Mouse (Mus musculus) intestine, embryonic 14.5 days (tissue): ENCODE measurements around the gene Tor2a. TPM values are rescaled to one million over a fixed set of nuclear protein-coding genes. Genes with fewer than 3 reads are reported as not detected.

Experiments
- ATAC-seq: fragments of 200-750 bp; cut with Nextera tagmentation; replicated peaks from 2 replicates; pipeline ENCODE4 v1.8.0; 2017; ENCODE audit warnings: low read depth, moderate number of reproducible peaks, moderate TSS enrichment, moderate library complexity; ENCODE audit not compliant: low FRiP score, low TSS enrichment
- DNase-seq: peaks from one replicate; pipeline ENCODE4 v3.0.0-alpha.2; 2018; ENCODE audit warnings: low spot score
- H3K27ac ChIP-seq: fragments of 300-500 bp; sonication (generic); 2 replicates; pipeline ENCODE4 v1.5.1; 2014; ENCODE audit warnings: low read depth, mild to moderate bottlenecking, control low read depth
- H3K27me3 ChIP-seq: fragments of 300-500 bp; sonication (generic); replicated peaks from 2 replicates; pipeline ENCODE4 v1.6.1; 2014; ENCODE audit warnings: low read length, control low read depth; ENCODE audit not compliant: control insufficient read depth, insufficient read depth
- H3K36me3 ChIP-seq: fragments of 300-500 bp; sonication (generic); 2 replicates; pipeline ENCODE4 v1.6.1; 2014; ENCODE audit warnings: low read length, control low read depth; ENCODE audit not compliant: control insufficient read depth, insufficient read depth
- H3K4me1 ChIP-seq: fragments of 300-500 bp; sonication (generic); replicated peaks from 2 replicates; pipeline ENCODE4 v1.6.1; 2014; ENCODE audit warnings: low read length, control low read depth, mixed read lengths; ENCODE audit not compliant: control insufficient read depth, insufficient read depth
- H3K4me2 ChIP-seq: fragments of 300-500 bp; sonication (generic); 2 replicates; pipeline ENCODE4 v1.6.1; 2014; ENCODE audit warnings: low read length
- H3K4me3 ChIP-seq: fragments of 300-500 bp; sonication (generic); 2 replicates; pipeline ENCODE4 v1.5.1; 2014; ENCODE audit warnings: low read depth, low read length, control low read depth, mixed read lengths
- H3K9ac ChIP-seq: fragments of 300-500 bp; sonication (generic); 2 replicates; pipeline ENCODE4 v1.6.1; 2014; ENCODE audit warnings: mild to moderate bottlenecking, low read length
- H3K9me3 ChIP-seq: fragments of 300-500 bp; sonication (generic); 2 replicates; pipeline ENCODE4 v1.6.1; 2016; ENCODE audit warnings: low read length, control low read depth; ENCODE audit not compliant: control insufficient read depth
- WGBS: fragments of 180-500 bp; shearing (Covaris S2); extraction: QIAGEN DNeasy Blood & Tissue Kit; methylation state at CpG from one replicate; pipeline ENCODE4 v1.1.7; 2014; 5-methylcytosine and 5-hydroxymethylcytosine counted together
- polyA plus RNA-seq: library from polyadenylated mRNA; unstranded; fragments of >200 nt; fragmentation: Nextera tagmentation; extraction: Ambion mirVana; gene quantifications from 2 replicates; pipeline ENCODE4 v1.2.1, GENCODE M21; 2014

Tor2a gene
- polyA plus RNA-seq, 1 experiment from 2014 or later: 74.8 TPM

GRCm38 (mm10) chr2:32749082-32749481 lies 8.0 kb upstream of the Tor2a start:
- Histone ChIP-seq H3K36me3 (peaks cover 64% of the 10 kb centered on the region), H3K9me3 (no peaks in the 10 kb centered on the region)
- no peak for DNase-seq

GRCm38 (mm10) chr2:32750199-32750598 lies 6.8 kb upstream of the Tor2a start:
- Histone ChIP-seq H3K27ac (no peak overlapping the region), H3K4me2 (no peak overlapping the region), H3K36me3 (peaks cover 68% of the 10 kb centered on the region), H3K9ac (no peak overlapping the region), H3K9me3 (no peaks in the 10 kb centered on the region), H3K4me3 (no peak overlapping the region), H3K4me1 (peaks cover 5% of the 10 kb centered on the region; the same call in 1 of the 2 replicates), H3K27me3 (no peaks in the 10 kb centered on the region)
- DNase-seq: no peak
- ATAC-seq: no peak
- 68% methylated on average over 7 of the region's 7 CpGs for WGBS

More at GRCm38 (mm10) chr2:32749082-32749481, 8.0 kb upstream of the Tor2a start:
- no peak overlapping the region for H3K9ac ChIP-seq
- 92% methylated on average over 16 of the region's 16 CpGs for WGBS
- H3K4me3 ChIP-seq: no peak overlapping the region
- ATAC-seq: no peak
- peaks cover 5% of the 10 kb centered on the region; the same call in 1 of the 2 replicates for H3K4me1 ChIP-seq
- H3K27ac ChIP-seq: no peak overlapping the region
- H3K27me3 ChIP-seq: no peaks in the 10 kb centered on the region
- no peak overlapping the region for H3K4me2 ChIP-seq

- Histone ChIP-seq H3K4me2 (peak overlapping the region; percentile 47), H3K27me3 (no peaks in the 10 kb centered on the region), H3K9me3 (no peaks in the 10 kb centered on the region), H3K4me3 (peak overlapping the region; percentile 31), H3K9ac (no peak overlapping the region), H3K27ac (peak overlapping the region; percentile 2; the same call in 1 of the 2 replicates), H3K36me3 (peaks cover 60% of the 10 kb centered on the region), H3K4me1 (peaks cover 5% of the 10 kb centered on the region; the same call in 1 of the 2 replicates)
- peak; percentile 86 for DNase-seq
- ATAC-seq: peak; percentile 91
- 8% methylated on average over 31 of the region's 31 CpGs for WGBS
These were observed 6.0 kb upstream of the Tor2a start for GRCm38 (mm10) chr2:32750887-32751664.

- peaks cover 55% of the 10 kb centered on the region for H3K36me3 ChIP-seq
- ATAC-seq (no peak), DNase-seq (no peak)
- H3K27ac ChIP-seq: 0 out of 2 replicates have a peak overlapping the region, but pooled peaks have one; percentile 2
- WGBS: 23% methylated on average over 10 of the region's 10 CpGs
- peak overlapping the region; percentile 47 for H3K4me2 ChIP-seq
- peak overlapping the region; percentile 31 for H3K4me3 ChIP-seq
- H3K9ac ChIP-seq: no peak overlapping the region
- H3K4me1 ChIP-seq: peaks cover 5% of the 10 kb centered on the region; the same call in 1 of the 2 replicates
- no peaks in the 10 kb centered on the region for H3K9me3 ChIP-seq
- no peaks in the 10 kb centered on the region for H3K27me3 ChIP-seq
These were observed 5.4 kb upstream of the Tor2a start for GRCm38 (mm10) chr2:32751665-32752033.

GRCm38 (mm10) chr2:32752181-32752580 lies 4.9 kb upstream of the Tor2a start:
- DNase-seq: no peak
- no peak overlapping the region for H3K4me3 ChIP-seq
- H3K9me3 ChIP-seq: no peaks in the 10 kb centered on the region
- no peak overlapping the region for H3K27ac ChIP-seq
- ATAC-seq: no peak
- H3K4me1 ChIP-seq: peaks cover 5% of the 10 kb centered on the region; the same call in 1 of the 2 replicates
- H3K9ac ChIP-seq: no peak overlapping the region
- peak overlapping the region; percentile 47; the same call in 1 of the 2 replicates for H3K4me2 ChIP-seq
- WGBS: 70% methylated on average over 10 of the region's 10 CpGs
- no peaks in the 10 kb centered on the region for H3K27me3 ChIP-seq
- H3K36me3 ChIP-seq: peaks cover 50% of the 10 kb centered on the region

- DNase-seq: no peak
- 39% methylated on average over 6 of the region's 6 CpGs for WGBS
- Histone ChIP-seq H3K9ac (no peak overlapping the region), H3K4me3 (peak overlapping the region; percentile 70; the same call in 1 of the 2 replicates), H3K4me1 (peaks cover 4% of the 10 kb centered on the region), H3K27ac (no peak overlapping the region), H3K4me2 (peak overlapping the region; percentile 26; the same call in 1 of the 2 replicates), H3K27me3 (no peaks in the 10 kb centered on the region), H3K36me3 (peaks cover 48% of the 10 kb centered on the region), H3K9me3 (no peaks in the 10 kb centered on the region)
- ATAC-seq: peak; percentile 26
These were observed 369 bp upstream of the Tor2a start for GRCm38 (mm10) chr2:32756674-32757055.

- Histone ChIP-seq H3K9me3 (no peaks in the 10 kb centered on the region), H3K4me2 (no peak overlapping the region), H3K4me1 (peaks cover 4% of the 10 kb centered on the region), H3K27ac (no peak overlapping the region), H3K27me3 (no peaks in the 10 kb centered on the region), H3K9ac (no peak overlapping the region), H3K36me3 (peaks cover 45% of the 10 kb centered on the region), H3K4me3 (no peak overlapping the region)
- ATAC-seq: no peak
- WGBS: 65% methylated on average over 8 of the region's 8 CpGs
- no peak for DNase-seq
These were observed 1.5 kb downstream of the Tor2a start for GRCm38 (mm10) chr2:32758503-32758902.

GRCm38 (mm10) chr2:32759001-32759400 lies 2.0 kb downstream of the Tor2a start:
- DNase-seq (no peak), ATAC-seq (no peak)
- Histone ChIP-seq H3K4me3 (no peak overlapping the region), H3K9me3 (no peaks in the 10 kb centered on the region), H3K27me3 (no peaks in the 10 kb centered on the region), H3K9ac (no peak overlapping the region), H3K36me3 (peaks cover 42% of the 10 kb centered on the region), H3K4me1 (peaks cover 4% of the 10 kb centered on the region), H3K4me2 (no peak overlapping the region), H3K27ac (no peak overlapping the region)
- 86% methylated on average over 2 of the region's 2 CpGs for WGBS

GRCm38 (mm10) chr2:32761361-32761760 lies 4.3 kb downstream of the Tor2a start:
- Histone ChIP-seq H3K4me1 (peaks cover 4% of the 10 kb centered on the region), H3K4me2 (no peak overlapping the region), H3K9me3 (no peaks in the 10 kb centered on the region), H3K27me3 (no peaks in the 10 kb centered on the region), H3K4me3 (no peak overlapping the region), H3K36me3 (peaks cover 30% of the 10 kb centered on the region), H3K9ac (no peak overlapping the region), H3K27ac (no peak overlapping the region)
- ATAC-seq (no peak), DNase-seq (no peak)
- 91% methylated on average over 14 of the region's 14 CpGs for WGBS
